Mouse (Mus musculus): ENCODE results near the gene Col5a1. TPM values are rescaled to one million over a fixed set of nuclear protein-coding genes. Genes with fewer than 3 reads are reported as not detected.

Col5a1 gene
- total RNA-seq, 2 experiments from 2014 or later: 23.8 to 35.6 TPM

- no peak for DNase-seq (ENCODE audit: low spot score in 2 of 2)
Measured at GRCm38 (mm10) chr2:27883276-27883675, 2.9 kb upstream of the Col5a1 start.

- no peak for DNase-seq (ENCODE audit: low spot score in 2 of 2)
Measured at GRCm38 (mm10) chr2:27885456-27886147, 623 bp upstream of the Col5a1 start.

- DNase-seq (ENCODE audit: low spot score in 2 of 2): peak; percentile 37 to 41
Measured at GRCm38 (mm10) chr2:27886608-27887460, 609 bp downstream of the Col5a1 start.

GRCm38 (mm10) chr2:27887461-27888264 is 1.4 kb downstream of the Col5a1 start:
- DNase-seq (ENCODE audit: low spot score in 2 of 2): no peak

- no peak for DNase-seq (ENCODE audit: low spot score in 2 of 2)
Measured at GRCm38 (mm10) chr2:27888603-27889545, 2.6 kb downstream of the Col5a1 start.

GRCm38 (mm10) chr2:27891922-27892541 is 5.8 kb downstream of the Col5a1 start:
- no peak for DNase-seq (ENCODE audit: low spot score in 2 of 2)

GRCm38 (mm10) chr2:27893015-27893414 is 6.8 kb downstream of the Col5a1 start:
- no peak for DNase-seq (ENCODE audit: low spot score in 2 of 2)

- no peak for DNase-seq (ENCODE audit: low spot score in 2 of 2)
Measured at GRCm38 (mm10) chr2:27894986-27895385, 8.8 kb downstream of the Col5a1 start.

GRCm38 (mm10) chr2:27895648-27896047 is 9.4 kb downstream of the Col5a1 start:
- DNase-seq (ENCODE audit: low spot score in 2 of 2): no peak

GRCm38 (mm10) chr2:27897161-27897560 is 10.9 kb downstream of the Col5a1 start:
- DNase-seq (ENCODE audit: low spot score in 2 of 2): no peak

- DNase-seq (ENCODE audit: low spot score in 2 of 2): peak; percentile 68 to 72
Measured at GRCm38 (mm10) chr2:27899894-27900293, 13.7 kb downstream of the Col5a1 start.

GRCm38 (mm10) chr2:27901076-27901475 is 14.9 kb downstream of the Col5a1 start:
- no peak for DNase-seq (ENCODE audit: low spot score in 2 of 2)

- no peak for DNase-seq (ENCODE audit: low spot score in 2 of 2)
Measured at GRCm38 (mm10) chr2:27901525-27902245, 15.5 kb downstream of the Col5a1 start.

GRCm38 (mm10) chr2:27902318-27902717 is 16.1 kb downstream of the Col5a1 start:
- no peak for DNase-seq (ENCODE audit: low spot score in 2 of 2)

GRCm38 (mm10) chr2:27905411-27905810 is 19.2 kb downstream of the Col5a1 start:
- DNase-seq (ENCODE audit: low spot score in 2 of 2): no peak

- no peak for DNase-seq (ENCODE audit: low spot score in 2 of 2)
Measured at GRCm38 (mm10) chr2:27910501-27910900, 24.3 kb downstream of the Col5a1 start.

- no peak for DNase-seq (ENCODE audit: low spot score in 2 of 2)
Measured at GRCm38 (mm10) chr2:27912546-27913275, 26.5 kb downstream of the Col5a1 start.

GRCm38 (mm10) chr2:27915726-27916125 is 29.5 kb downstream of the Col5a1 start:
- no peak for DNase-seq (ENCODE audit: low spot score in 2 of 2)

Data from adrenal gland, adult 18-20 months (tissue).